Mouse (Mus musculus): ENCODE data around the gene Gm12800. TPM values are rescaled to one million over a fixed set of nuclear protein-coding genes. Genes with fewer than 3 reads are reported as not detected.

Gene Gm12800
- polyA plus RNA-seq, 1 experiment from 2014 or later, result not detected

Other genes with a start within 250 kb of the Gm12800 start
- 2.5 and 3.6 TPM in 2 replicates for gene Lepr, start 191.7 kb upstream of the Gm12800 start, polyA plus RNA-seq (2015; fragmentation: Nextera tagmentation; extraction: Ambion mirVana)
- gene B020004J07Rik, start 65.1 kb upstream of the Gm12800 start, polyA plus RNA-seq (2015; fragmentation: Nextera tagmentation; extraction: Ambion mirVana), result not detected in 2 replicates
- gene C130073F10Rik, start 15.3 kb upstream of the Gm12800 start, polyA plus RNA-seq (2015; fragmentation: Nextera tagmentation; extraction: Ambion mirVana), result not detected in 2 replicates
- gene Gm12794, start 31.3 kb downstream of the Gm12800 start, polyA plus RNA-seq (2015; fragmentation: Nextera tagmentation; extraction: Ambion mirVana), result not detected in 2 replicates
- gene Gm12790, start 71.9 kb downstream of the Gm12800 start, polyA plus RNA-seq (2015; fragmentation: Nextera tagmentation; extraction: Ambion mirVana), result not detected in 2 replicates
- gene Gm12789, start 77.5 kb downstream of the Gm12800 start, polyA plus RNA-seq (2015; fragmentation: Nextera tagmentation; extraction: Ambion mirVana), result not detected in 2 replicates
- 62.5 and 64.5 TPM in 2 replicates for gene Pde4b, start 178.4 kb downstream of the Gm12800 start, polyA plus RNA-seq (2015; fragmentation: Nextera tagmentation; extraction: Ambion mirVana)

Data from midbrain, embryonic 16.5 days (tissue).